Mouse (Mus musculus): Measurements from ENCODE around the gene C1qtnf1.
A peak's percentile ranks its signal among the peaks of the same experiment; 100 is the strongest.

Gene C1qtnf1

DNA sequence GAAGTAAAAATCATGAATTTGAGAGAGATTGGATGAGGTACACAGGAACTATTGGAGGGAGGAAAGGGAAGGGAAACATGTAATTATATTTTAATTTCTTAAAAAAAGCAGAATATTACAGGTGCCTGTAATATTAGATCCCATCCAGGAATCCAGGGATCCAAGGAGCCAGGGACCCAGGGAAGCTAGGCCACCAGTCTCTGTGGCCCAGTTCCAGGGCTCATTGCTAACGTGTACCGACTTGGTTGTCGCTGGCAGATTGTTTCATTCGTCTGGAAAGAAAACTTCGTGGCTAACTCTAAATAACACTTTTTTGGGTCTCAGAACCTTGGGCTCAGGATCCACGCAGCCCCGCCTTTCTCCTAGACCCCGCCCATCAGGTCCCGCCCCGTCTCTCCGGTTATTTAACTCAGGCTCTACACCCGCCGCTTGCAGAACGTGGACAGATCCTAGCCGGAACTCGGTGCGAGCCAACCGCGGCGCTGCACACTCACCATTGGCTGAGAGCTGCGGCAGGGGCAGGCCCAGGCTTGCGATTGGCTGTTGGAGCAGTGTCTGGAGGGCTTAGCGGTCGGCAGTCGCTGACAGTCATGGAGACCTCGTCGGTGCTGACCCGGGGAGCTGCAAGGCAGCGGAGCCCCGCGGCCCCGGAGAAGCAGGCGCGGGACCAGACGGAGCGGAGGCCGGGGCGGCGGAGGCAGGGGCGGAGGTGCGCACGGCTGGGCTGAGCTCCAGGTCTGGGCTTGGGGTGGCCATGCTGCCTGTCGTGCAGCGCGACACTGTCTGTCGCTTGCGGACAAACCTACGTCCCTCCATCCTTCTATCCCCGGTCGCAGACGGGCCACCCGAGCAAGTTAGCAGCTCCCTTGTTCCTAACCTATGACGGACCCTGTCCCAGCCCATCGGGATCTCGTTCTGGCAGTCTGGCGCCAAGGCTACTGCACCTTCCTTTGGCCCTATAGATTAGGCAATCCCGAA, 48.7 kb downstream of the C1qtnf1 start, which contains the start of gene Engase:
TSS of gene Engase (plus strand) at position 434 of the 978 bp plus-strand sequence.
- DNase-seq = peak; percentile 95

DNA sequence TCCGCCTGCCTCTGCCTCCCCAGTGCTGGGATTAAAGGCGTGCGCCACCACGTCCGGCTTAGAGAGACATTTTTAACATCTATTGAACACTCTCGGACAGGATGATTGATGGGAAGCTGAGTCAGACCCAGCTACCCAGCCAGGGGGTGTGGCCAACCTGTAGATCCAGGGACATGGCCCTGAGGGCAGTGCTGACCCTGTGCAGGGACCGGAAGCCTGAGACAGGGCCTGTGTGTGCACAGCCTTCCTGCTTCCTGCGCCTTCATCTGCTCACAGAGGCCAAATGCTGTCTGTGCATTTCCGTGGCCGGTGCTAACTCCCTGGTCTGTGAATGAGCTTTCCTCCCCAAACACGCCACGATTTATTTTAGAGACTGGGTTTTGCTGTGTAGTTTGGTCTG, 51.8 kb downstream of the C1qtnf1 start:
- no peak for DNase-seq

DNA sequence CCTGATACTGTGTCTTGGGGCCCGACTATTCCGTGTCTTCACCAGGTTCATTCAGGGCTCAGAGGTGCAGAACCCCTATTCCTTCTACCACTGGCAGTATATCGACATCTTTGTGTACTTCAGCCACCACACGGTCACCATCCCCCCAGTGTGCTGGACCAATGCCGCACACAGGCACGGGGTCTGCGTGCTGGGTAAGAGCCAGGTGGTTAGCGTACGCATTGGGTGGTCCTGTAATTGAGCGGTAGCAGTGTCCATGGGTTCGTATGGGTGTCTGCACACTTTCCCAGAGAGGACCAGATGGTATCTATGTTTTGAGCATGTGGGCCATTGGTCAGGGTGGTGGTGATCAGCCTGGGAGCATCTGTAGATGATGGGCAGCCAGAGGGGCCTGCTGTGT, 53.2 kb downstream of the C1qtnf1 start:
- DNase-seq = no peak

DNA sequence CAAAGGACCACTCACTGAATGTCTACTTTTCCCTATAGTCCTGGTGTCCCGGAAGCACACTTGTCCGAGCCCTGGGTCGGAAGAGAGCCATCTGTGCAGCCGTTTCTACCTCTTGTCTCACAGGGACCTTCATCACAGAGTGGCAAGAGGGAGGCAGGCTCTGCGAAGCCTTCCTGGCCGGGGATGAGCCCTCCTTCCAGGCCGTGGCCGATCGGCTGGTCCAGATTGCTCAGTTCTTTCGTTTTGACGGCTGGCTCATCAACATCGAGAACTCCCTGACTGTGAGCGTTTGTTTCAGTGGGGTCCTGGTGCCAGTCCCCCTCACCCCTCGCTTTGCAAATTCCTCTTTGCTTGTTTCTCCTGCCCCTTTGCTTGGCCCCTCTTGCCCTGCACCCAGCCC, 53.7 kb downstream of the C1qtnf1 start:
- DNase-seq = no peak

- no peak for DNase-seq
These were observed 56.2 kb downstream of the C1qtnf1 start for GRCm38 (mm10) chr11:118484169-118484568.

- DNase-seq = no peak
These were observed 57.3 kb downstream of the C1qtnf1 start for GRCm38 (mm10) chr11:118485338-118485737.

GRCm38 (mm10) chr11:118485780-118486179, 57.8 kb downstream of the C1qtnf1 start:
- DNase-seq = no peak

- DNase-seq = no peak
These were observed 58.3 kb downstream of the C1qtnf1 start for GRCm38 (mm10) chr11:118486281-118486680.

DNA sequence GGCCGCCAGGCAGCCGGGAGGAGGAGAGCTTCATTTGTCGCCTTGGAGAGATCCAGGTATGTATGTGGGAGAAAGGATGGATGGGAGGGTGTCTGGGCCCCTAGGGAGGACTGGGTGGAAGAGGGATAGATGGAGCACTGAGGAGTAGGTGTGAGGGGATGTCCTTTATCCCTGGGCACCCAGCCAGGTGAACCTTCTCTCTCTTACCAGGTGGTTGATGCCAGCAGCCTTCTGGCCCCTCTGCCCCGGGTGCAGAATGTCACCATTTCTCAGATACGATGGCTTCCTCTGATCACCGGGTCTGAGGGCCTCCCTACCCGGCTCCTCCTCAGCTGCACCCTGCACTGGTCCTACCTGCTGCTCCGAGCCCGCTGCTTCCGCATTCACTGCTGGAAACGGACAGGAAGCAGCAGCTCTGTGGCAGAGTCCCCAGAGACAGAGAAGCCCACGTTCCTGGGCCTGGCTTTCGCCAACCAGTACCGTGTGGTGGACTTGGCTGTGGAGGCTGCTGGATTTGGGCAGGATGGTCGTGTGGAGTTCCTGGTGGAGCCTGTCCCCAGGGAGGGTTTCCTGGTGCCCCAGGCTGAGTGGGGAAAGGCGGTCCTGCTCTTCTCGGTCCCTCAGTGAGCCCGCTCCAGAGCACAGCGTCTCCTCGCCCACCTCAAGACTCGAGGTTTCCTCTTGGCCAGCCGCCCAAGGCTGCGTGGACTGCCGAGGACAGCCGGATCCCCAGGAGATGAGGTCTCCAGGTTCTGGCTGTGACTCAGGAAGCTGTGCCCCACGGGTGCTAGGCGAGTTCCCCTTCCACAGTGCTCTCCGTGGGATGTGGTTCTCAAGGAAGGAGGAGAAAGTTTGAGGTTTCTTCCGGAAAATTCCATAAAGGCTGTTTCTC, 59.1 kb downstream of the C1qtnf1 start:
- no peak for DNase-seq

- DNase-seq = no peak
These were observed 60.3 kb downstream of the C1qtnf1 start for GRCm38 (mm10) chr11:118488191-118488906.

GRCm38 (mm10) chr11:118488907-118489270, 60.9 kb downstream of the C1qtnf1 start:
- DNase-seq = no peak

GRCm38 (mm10) chr11:118490566-118491218, 62.7 kb downstream of the C1qtnf1 start:
- peak; percentile 92 for DNase-seq

DNA sequence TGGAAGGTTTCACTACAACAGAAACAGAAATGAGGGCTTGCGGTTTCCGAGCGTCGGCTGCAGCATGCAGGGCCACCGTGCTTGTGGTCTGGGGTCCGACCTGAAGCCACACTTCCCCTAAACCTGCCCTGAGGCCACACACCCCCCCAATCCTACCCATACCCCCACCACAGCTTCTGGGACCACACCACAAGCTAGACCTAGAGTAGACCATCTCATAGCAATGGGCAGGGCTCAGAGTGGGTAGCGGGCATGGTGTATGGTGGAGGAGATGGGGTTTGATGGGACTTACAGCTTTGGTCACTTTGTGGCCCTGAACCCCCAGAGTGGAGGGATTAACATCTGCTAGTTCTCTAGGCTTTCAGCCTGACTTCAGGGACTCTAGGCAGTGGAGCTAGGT, 63.2 kb downstream of the C1qtnf1 start:
- DNase-seq = no peak

DNA sequence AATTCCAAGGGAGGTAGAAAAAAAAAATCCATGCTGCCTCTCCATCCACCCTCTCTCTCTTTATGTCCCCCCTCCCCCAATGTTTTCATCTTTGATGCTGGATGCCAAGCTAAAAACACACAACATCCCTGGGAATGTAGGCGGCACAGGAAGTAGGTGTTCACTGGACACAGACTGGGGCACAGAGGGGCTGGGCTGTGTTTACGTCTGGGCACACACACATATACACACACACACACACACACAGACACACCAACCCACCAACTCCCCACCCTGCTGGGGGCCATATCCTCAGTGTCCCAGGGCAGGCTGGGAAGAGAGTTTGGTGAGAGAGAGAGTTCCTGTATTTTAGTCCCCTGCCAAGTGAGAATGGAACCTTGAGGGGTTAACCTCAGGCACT, 65.5 kb downstream of the C1qtnf1 start:
- no peak for DNase-seq

- no peak for DNase-seq
These were observed 66.2 kb downstream of the C1qtnf1 start for GRCm38 (mm10) chr11:118494001-118494737.

GRCm38 (mm10) chr11:118495065-118495464, 67.1 kb downstream of the C1qtnf1 start:
- no peak for DNase-seq

DNA sequence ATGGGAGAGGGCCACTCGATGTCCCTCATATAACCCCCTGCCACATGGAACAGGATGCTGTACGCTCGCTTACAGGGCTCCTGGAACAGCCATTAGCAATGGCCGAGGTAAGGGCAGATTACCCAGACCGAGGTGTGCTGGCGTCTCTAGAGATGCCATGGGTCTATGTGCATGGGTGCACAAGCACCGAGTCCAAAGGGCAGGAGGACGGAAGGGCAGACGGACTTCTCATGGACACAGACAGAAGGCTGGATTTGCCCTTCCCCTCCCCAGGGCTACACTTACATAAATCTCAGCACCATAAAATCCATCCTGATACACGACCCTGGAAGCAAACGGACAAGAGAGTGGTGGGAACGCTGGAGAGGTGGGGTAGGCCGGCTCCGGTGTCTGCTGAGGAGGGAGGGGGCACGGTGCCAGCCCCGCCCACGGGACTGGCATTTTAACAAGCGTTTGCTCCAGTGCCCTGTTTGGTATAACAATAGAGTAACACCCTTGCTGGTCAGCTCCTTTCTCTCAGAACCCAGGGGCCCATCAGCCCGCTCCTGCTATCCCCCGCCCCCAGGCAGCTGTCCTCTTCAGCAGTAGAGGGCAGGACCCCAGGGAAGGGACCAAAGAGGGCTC, 68.2 kb downstream of the C1qtnf1 start:
- DNase-seq = no peak
